In genomic region chr9:110247049-110247448, GRCm38 (mm10) we compare ENCODE assay signal across 24 mouse cellular contexts. TPM values are rescaled to one million over a fixed set of nuclear protein-coding genes. Genes with fewer than 3 reads are reported as not detected.
A peak's percentile ranks its signal among the peaks of the same experiment; 100 is the strongest.
DNase-seq lines count a peak whose midpoint lies in the region; ATAC-seq and TF ChIP-seq lines count a peak whose summit lies in the region.
"Had no signal": no experiment of that assay in that cellular context is flagged by ENCODE, and none has a peak within 500 bp of the region (broad histone marks: within the 10 kb centered on the region; RNA-seq: fewer than 3 reads in every experiment).

No protein-coding gene starts in this region.

- DNase-seq in heart, adult 11 months: peak; percentile 76
- no peak for DNase-seq in heart, adult 18-20 months
- no peak for DNase-seq in adrenal gland, postnatal 25 days
- DNase-seq in kidney, adult 18-20 months: no peak
- DNase-seq: adrenal gland, adult 2 months; gastrocnemius, postnatal 36 days; kidney, adult 8-10 months; kidney, postnatal 4 days; liver, embryonic 13.5 days; lung, postnatal 4 days; right cerebral cortex, postnatal 25 days; thymus, adult 18-20 months; thymus, postnatal 4 days had no signal

- peak overlapping the region; percentile 90; the same call in 1 of the 2 replicates for H3K4me2 ChIP-seq in midbrain, embryonic 15.5 days

- 88% methylated on average over 10 of the region's 10 CpGs for WGBS in midbrain, embryonic 15.5 days

- H3K9ac ChIP-seq in midbrain, embryonic 15.5 days: no peak overlapping the region
- H3K9ac ChIP-seq: forebrain, embryonic 12.5 days; liver, embryonic 13.5 days; lung, embryonic 15.5 days; stomach, embryonic 15.5 days had no signal

- peak overlapping the region; percentile 88 for H3K4me3 ChIP-seq in E14TG2a.4 (replicated peaks; ENCODE audit: low read length)
- H3K4me3 ChIP-seq in cortical plate, adult 2 months (ENCODE audit: insufficient read depth, low read length): peak overlapping the region; percentile 64
- no peak overlapping the region for H3K4me3 ChIP-seq in midbrain, embryonic 15.5 days
- H3K4me3 ChIP-seq: liver, embryonic 13.5 days had no signal

- peaks cover 13% of the 10 kb centered on the region for H3K36me3 ChIP-seq in E14TG2a.4 (ENCODE audit: insufficient read depth, low read length)
- H3K36me3 ChIP-seq in midbrain, embryonic 15.5 days (replicated peaks): no peaks in the 10 kb centered on the region
- H3K36me3 ChIP-seq: heart, embryonic 10.5 days; liver, embryonic 13.5 days; lung, embryonic 15.5 days; stomach, embryonic 15.5 days had no signal

- TF ChIP-seq POLR2A in cortical plate, adult 2 months (IDR thresholded peaks at IDR 0.05; ENCODE audit: extremely low read depth, insufficient read depth, low read length): no peak

- H3K4me1 ChIP-seq in E14TG2a.4 (replicated peaks; ENCODE audit: low read depth, low read length): peaks cover 75% of the 10 kb centered on the region
- H3K4me1 ChIP-seq in cortical plate, adult 2 months (ENCODE audit: control insufficient read depth, insufficient read depth, low read length): peaks cover 16% of the 10 kb centered on the region
- peaks cover 60% of the 10 kb centered on the region for H3K4me1 ChIP-seq in midbrain, embryonic 15.5 days

- H3K27ac ChIP-seq in cortical plate, adult 2 months (ENCODE audit: insufficient read depth, low read length): peak overlapping the region; percentile 82; the same call in 1 of the 2 replicates
- no peak overlapping the region for H3K27ac ChIP-seq in midbrain, embryonic 15.5 days
- H3K27ac ChIP-seq: embryonic facial prominence, embryonic 10.5 days; heart, embryonic 10.5 days; limb, embryonic 13.5 days; liver, embryonic 13.5 days; lung, embryonic 15.5 days; stomach, embryonic 15.5 days had no signal

- no peak for ATAC-seq in midbrain, embryonic 15.5 days (replicated peaks)
- ATAC-seq: inflammation-experienced regulatory T-cells, adult 6 months had no signal

- peaks cover 11% of the 10 kb centered on the region for H3K27me3 ChIP-seq in E14TG2a.4 (ENCODE audit: insufficient read depth, low read length)
- no peaks in the 10 kb centered on the region for H3K27me3 ChIP-seq in midbrain, embryonic 15.5 days (replicated peaks)

- TF ChIP-seq CTCF in E14TG2a.4 (conservative IDR thresholded peaks at IDR 0.05; ENCODE audit: low read length): no peak
- TF ChIP-seq CTCF in cortical plate, adult 2 months (IDR thresholded peaks at IDR 0.05; ENCODE audit: extremely low read depth, insufficient read depth, low read length): no peak

- H3K9me3 ChIP-seq in E14TG2a.4 (ENCODE audit: low read length): peaks cover 6% of the 10 kb centered on the region; the same call in 1 of the 2 replicates
- H3K9me3 ChIP-seq in midbrain, embryonic 15.5 days: no peaks in the 10 kb centered on the region
- H3K9me3 ChIP-seq: embryonic facial prominence, embryonic 10.5 days; forebrain, embryonic 12.5 days; heart, embryonic 10.5 days; limb, embryonic 13.5 days; liver, embryonic 13.5 days; lung, embryonic 15.5 days; midbrain, embryonic 12.5 days; stomach, embryonic 15.5 days had no signal

RNA-seq across cellular contexts. Expression of gene Cspg5, which starts 3.5 kb away (rescaled TPM):
- total RNA-seq in heart, adult 18-20 months (2021): under 1 TPM in 1 of 2 experiments, not detected in 1; 0.39 TPM
- 382 and 388 TPM in 2 replicates for polyA plus RNA-seq in cortical plate, adult 2 months (2012; rRNA removed)
- 175 and 191 TPM in 2 replicates for polyA plus RNA-seq in midbrain, embryonic 15.5 days (2015; fragmentation: Nextera tagmentation; extraction: Ambion mirVana)
- 23.1 and 26.6 TPM in 2 replicates for total RNA-seq in adrenal gland, postnatal 25 days (2021)

RNA-seq across cellular contexts. Expression of gene Elp6, which starts 57.9 kb away (rescaled TPM):
- 1 to 10 TPM; 1.8 to 2.7 TPM for total RNA-seq in heart, adult 18-20 months (2021)
- 18.4 and 20.0 TPM in 2 replicates for polyA plus RNA-seq in cortical plate, adult 2 months (2012; rRNA removed)
- polyA plus RNA-seq in midbrain, embryonic 15.5 days (2015; fragmentation: Nextera tagmentation; extraction: Ambion mirVana): 44.8 and 48.4 TPM in 2 replicates
- 8.1 and 10.1 TPM in 2 replicates for total RNA-seq in adrenal gland, postnatal 25 days (2021)

Comparison
In these comparisons a context has a peak if more than half of its experiments do, and no peak if none do; other contexts are left out.
1. RNA of gene Cspg5, which starts 3.5 kb away (total RNA-seq): 23.1 to 26.6 TPM in adrenal gland, postnatal 25 days; 0.39 TPM in heart, adult 18-20 months; every median in the first group is over 10 times any median in the second.